Mouse (Mus musculus): ENCODE measurements around the gene Sgcb. TPM values are rescaled to one million over a fixed set of nuclear protein-coding genes. Genes with fewer than 3 reads are reported as not detected.

Sgcb gene
- polyA plus RNA-seq, 1 experiment from 2014 or later = 26.7 TPM

DNA sequence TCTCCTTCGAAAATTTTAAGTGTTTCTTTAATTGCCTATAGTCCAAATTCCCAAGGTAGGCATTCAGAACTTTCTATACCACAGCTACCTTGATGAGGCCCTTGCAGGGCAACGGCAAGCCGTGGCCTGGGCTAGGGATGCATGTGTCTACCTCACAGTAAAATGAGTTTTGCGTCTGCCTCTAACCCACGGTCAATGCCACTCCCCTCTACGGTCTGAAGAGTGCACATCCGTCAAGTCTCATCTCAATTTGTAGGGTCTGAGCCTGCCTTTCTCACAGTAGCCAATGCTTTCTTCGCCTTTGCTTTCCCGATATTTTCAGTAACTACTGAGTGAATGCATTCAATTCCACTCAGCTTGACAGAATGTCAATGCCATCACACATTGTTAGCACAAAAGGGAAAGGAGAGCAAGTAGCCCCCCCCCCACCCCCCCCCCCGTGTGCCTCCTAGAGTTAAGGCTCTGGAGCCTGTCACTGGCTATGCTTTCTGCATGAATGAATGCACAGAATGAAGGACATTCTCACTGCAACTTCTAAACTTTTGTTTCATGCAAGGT is 16.5 kb downstream of the Sgcb start:
- Histone ChIP-seq H3K4me2 (no peak overlapping the region), H3K9ac (no peak overlapping the region), H3K36me3 (no peaks in the 10 kb centered on the region), H3K27me3 (replicated peaks) (no peaks in the 10 kb centered on the region), H3K4me3 (replicated peaks) (no peak overlapping the region), H3K27ac (no peak overlapping the region), H3K9me3 (no peaks in the 10 kb centered on the region), H3K4me1 (no peaks in the 10 kb centered on the region)
- 76% methylated on average over 10 of the region's 10 CpGs for WGBS
- no peak for ATAC-seq (ENCODE audit: insufficient read depth, low FRiP score, low read depth)

DNA sequence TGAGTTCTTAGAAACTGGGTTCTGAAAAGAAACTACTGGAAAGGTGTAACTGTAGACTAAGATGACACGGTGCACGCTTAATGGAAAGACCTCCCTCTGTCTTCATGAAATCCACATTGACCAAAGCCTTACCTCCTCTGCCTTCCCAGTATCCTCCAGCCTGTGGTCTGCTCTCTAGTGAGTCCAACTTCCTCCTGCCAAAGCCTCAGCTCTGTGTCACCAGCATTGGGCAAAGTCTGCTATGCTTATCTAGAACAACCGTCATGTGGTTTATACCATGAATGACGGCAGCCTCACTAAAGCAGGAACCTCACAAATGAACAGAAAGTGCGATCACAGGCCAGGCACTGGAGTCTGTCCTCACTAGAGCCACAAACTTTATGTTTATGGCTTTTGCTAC is 17.4 kb downstream of the Sgcb start:
- Histone ChIP-seq H3K4me3 (replicated peaks) (no peak overlapping the region), H3K36me3 (no peaks in the 10 kb centered on the region), H3K9me3 (no peaks in the 10 kb centered on the region), H3K27me3 (replicated peaks) (no peaks in the 10 kb centered on the region), H3K4me1 (no peaks in the 10 kb centered on the region), H3K9ac (no peak overlapping the region), H3K4me2 (no peak overlapping the region), H3K27ac (no peak overlapping the region)
- peak; percentile 84 for ATAC-seq (ENCODE audit: insufficient read depth, low FRiP score, low read depth)
- 57% methylated on average over 5 of the region's 5 CpGs for WGBS

DNA sequence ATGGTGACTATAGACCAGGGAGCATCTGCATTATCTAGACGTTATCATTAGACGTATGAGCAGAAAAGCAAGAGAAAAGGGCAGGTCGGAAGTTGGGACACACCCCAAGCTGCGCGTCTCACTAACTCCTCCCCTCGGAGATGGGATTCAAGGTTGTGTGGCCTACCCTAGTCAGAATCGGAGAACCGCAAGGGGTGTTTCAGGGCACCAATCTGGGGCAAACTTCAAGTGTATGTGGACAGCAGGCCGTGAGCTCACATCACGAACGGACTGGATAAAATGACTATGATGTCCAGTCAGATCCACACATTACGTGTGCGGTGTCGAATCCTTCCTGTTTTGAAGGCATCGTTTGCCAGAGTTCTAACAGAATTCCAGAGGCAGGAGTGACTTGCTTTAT is 19.6 kb downstream of the Sgcb start:
- no peak overlapping the region for H3K4me3 ChIP-seq (replicated peaks)
- no peak overlapping the region for H3K27ac ChIP-seq
- no peak for ATAC-seq (ENCODE audit: insufficient read depth, low FRiP score, low read depth)
- H3K27me3 ChIP-seq (replicated peaks) = no peaks in the 10 kb centered on the region
- no peak overlapping the region for H3K4me2 ChIP-seq
- H3K36me3 ChIP-seq = no peaks in the 10 kb centered on the region
- 81% methylated on average over 15 of the region's 15 CpGs for WGBS
- no peaks in the 10 kb centered on the region for H3K9me3 ChIP-seq
- H3K9ac ChIP-seq = no peak overlapping the region
- no peaks in the 10 kb centered on the region for H3K4me1 ChIP-seq

DNA sequence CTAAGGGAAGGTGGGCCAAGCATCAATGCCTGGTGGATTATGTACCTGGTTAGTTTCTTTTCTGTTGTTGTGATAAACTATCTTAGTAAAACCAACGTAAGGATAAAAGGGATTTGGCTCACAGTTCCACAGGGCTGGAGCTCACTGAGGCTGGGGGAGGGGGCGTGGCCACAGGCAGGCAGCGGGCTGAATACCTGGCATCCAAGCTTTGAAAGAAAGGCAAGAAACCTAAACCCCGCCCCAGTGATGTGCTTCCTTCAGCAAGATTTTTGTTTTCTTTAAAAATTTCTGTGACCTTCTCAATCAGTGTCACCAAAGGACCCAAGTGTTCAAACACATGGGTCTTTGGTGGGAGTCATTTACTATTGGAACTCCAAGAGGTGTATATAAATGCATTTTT is 20.0 kb downstream of the Sgcb start:
- no peak overlapping the region for H3K4me2 ChIP-seq
- no peaks in the 10 kb centered on the region for H3K4me1 ChIP-seq
- H3K27me3 ChIP-seq (replicated peaks) = no peaks in the 10 kb centered on the region
- WGBS = 54% methylated on average over 4 of the region's 4 CpGs
- no peak overlapping the region for H3K4me3 ChIP-seq (replicated peaks)
- ATAC-seq (ENCODE audit: insufficient read depth, low FRiP score, low read depth) = no peak
- no peaks in the 10 kb centered on the region for H3K36me3 ChIP-seq
- H3K27ac ChIP-seq = no peak overlapping the region
- no peak overlapping the region for H3K9ac ChIP-seq
- H3K9me3 ChIP-seq = no peaks in the 10 kb centered on the region

DNA sequence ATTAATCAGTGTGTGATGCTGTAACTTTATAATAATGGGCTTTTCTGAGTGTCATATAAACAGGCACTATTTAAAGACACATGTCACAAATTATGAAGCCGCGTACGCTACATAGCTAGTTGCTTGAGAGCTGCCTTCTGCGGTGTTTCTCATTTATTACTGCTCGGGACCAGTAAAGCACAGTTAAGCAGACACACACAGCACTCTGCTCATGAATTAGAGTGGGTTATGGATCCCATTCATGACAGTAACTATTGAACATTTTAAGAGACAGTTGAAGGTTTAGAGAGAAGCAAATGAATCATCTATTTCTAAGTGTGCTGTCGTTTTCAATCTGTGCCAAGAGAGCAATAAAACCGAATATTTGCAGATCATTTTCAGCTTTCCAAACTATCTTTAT is 20.7 kb downstream of the Sgcb start:
- no peak for ATAC-seq (ENCODE audit: insufficient read depth, low FRiP score, low read depth)
- H3K4me1 ChIP-seq = no peaks in the 10 kb centered on the region
- H3K27ac ChIP-seq = no peak overlapping the region
- 84% methylated on average over 7 of the region's 7 CpGs for WGBS
- H3K4me2 ChIP-seq = no peak overlapping the region
- no peak overlapping the region for H3K9ac ChIP-seq
- H3K27me3 ChIP-seq (replicated peaks) = no peaks in the 10 kb centered on the region
- no peak overlapping the region for H3K4me3 ChIP-seq (replicated peaks)
- no peaks in the 10 kb centered on the region for H3K36me3 ChIP-seq
- H3K9me3 ChIP-seq = no peaks in the 10 kb centered on the region

DNA sequence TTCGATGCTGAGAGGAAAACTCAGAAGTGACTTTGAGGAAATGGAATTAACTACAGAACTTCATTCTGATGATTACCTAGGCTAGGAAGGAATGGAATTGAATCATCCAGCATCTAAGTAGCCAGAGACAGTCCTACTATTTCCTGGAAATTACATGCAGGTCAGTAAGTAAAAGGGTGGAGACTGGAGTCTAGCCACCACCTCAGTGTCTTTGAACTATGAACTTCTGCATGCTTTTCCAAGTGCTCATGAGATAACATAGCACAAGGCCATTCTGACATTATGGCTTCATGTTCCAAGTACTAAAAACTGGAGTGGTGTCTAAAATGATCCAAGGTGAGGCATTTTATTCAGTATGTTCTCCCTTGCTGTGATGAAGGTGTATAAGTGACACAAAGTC is 22.1 kb downstream of the Sgcb start:
- WGBS = 71% methylated on average over 1 of the region's 1 CpGs
- no peaks in the 10 kb centered on the region for H3K4me1 ChIP-seq

DNA sequence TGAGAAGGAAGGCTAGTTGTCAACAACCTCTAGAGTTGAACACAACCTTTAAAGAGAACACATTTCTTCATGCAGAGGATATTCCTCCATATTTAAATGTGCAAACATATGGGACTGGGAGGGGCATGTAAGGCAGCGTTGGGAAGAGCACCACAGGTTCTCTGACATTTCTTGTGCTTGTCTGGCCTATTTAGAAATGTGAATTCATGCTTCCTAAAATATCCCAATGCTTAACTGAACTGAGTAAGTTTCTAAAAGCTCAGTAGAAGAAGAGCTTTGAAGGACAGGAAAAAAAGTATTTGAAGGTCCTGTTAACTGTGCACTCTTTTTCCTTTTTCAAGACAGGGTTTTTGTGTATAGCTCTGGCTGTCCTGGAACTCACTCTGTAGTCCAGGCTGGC is 28.6 kb downstream of the Sgcb start:
- Histone ChIP-seq H3K4me1 (no peaks in the 10 kb centered on the region), H3K4me2 (no peak overlapping the region), H3K4me3 (replicated peaks) (no peak overlapping the region), H3K36me3 (no peaks in the 10 kb centered on the region), H3K27ac (no peak overlapping the region), H3K27me3 (replicated peaks) (no peaks in the 10 kb centered on the region), H3K9ac (no peak overlapping the region), H3K9me3 (no peaks in the 10 kb centered on the region)
- ATAC-seq (ENCODE audit: insufficient read depth, low FRiP score, low read depth) = no peak
- 79% methylated on average over 1 of the region's 1 CpGs for WGBS

More for the DNA sequence above, 22.1 kb downstream of the Sgcb start:
- no peak overlapping the region for H3K4me3 ChIP-seq (replicated peaks)
- no peaks in the 10 kb centered on the region for H3K36me3 ChIP-seq
- ATAC-seq (ENCODE audit: insufficient read depth, low FRiP score, low read depth) = no peak
- H3K27me3 ChIP-seq (replicated peaks) = no peaks in the 10 kb centered on the region
- no peaks in the 10 kb centered on the region for H3K9me3 ChIP-seq
- H3K9ac ChIP-seq = no peak overlapping the region
- H3K4me2 ChIP-seq = no peak overlapping the region
- H3K27ac ChIP-seq = no peak overlapping the region

DNA sequence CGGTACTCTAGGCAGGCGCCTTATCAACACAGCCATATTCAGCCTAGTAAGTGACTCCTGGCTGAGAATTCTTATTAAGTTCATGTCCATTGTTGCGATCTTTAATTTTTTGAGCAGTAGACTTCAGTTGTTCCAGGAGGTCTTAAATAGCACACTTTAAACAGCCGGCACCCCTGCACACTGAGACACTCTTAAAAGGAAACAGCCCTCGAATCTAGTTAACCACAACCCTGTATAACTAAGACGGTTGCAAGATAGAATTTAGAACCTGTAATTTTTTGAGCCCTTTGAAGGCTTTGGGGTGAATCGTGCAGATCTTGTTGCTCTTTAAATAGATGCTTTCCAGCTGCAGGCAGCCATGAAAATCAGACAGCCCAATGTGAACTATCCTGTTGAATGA is 32.4 kb downstream of the Sgcb start:
- ATAC-seq (ENCODE audit: insufficient read depth, low FRiP score, low read depth) = no peak
- 65% methylated on average over 7 of the region's 7 CpGs for WGBS

DNA sequence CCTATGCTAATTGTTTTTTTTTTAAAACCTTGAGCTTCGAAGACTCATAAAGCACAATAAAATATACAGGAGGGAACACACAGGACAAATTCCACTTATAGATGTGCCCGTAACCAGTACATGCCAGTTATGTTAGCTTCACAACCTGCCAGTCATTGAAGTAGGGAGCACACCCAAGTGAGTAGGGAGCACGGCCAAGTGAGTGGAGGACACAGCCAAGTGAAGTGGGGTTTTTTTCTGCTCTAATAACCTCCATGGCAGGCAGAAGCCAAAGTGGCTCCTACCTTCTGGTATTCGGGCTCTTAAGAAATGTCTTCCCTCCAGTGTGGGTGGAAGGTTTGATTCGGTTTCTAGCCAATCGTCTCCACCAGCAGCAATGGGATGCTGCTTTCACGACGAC is 34.3 kb downstream of the Sgcb start:
- no peak overlapping the region for H3K27ac ChIP-seq
- no peaks in the 10 kb centered on the region for H3K27me3 ChIP-seq (replicated peaks)
- WGBS = 84% methylated on average over 8 of the region's 8 CpGs
- no peaks in the 10 kb centered on the region for H3K36me3 ChIP-seq
- no peak overlapping the region for H3K4me2 ChIP-seq
- H3K4me1 ChIP-seq = no peaks in the 10 kb centered on the region
- H3K4me3 ChIP-seq (replicated peaks) = no peak overlapping the region
- no peak overlapping the region for H3K9ac ChIP-seq
- no peak for ATAC-seq (ENCODE audit: insufficient read depth, low FRiP score, low read depth)
- H3K9me3 ChIP-seq = no peaks in the 10 kb centered on the region

More for the DNA sequence above, 32.4 kb downstream of the Sgcb start:
- Histone ChIP-seq H3K4me2 (no peak overlapping the region), H3K36me3 (no peaks in the 10 kb centered on the region), H3K27me3 (replicated peaks) (no peaks in the 10 kb centered on the region), H3K4me3 (replicated peaks) (no peak overlapping the region), H3K9me3 (no peaks in the 10 kb centered on the region), H3K9ac (no peak overlapping the region), H3K4me1 (no peaks in the 10 kb centered on the region), H3K27ac (no peak overlapping the region)

DNA sequence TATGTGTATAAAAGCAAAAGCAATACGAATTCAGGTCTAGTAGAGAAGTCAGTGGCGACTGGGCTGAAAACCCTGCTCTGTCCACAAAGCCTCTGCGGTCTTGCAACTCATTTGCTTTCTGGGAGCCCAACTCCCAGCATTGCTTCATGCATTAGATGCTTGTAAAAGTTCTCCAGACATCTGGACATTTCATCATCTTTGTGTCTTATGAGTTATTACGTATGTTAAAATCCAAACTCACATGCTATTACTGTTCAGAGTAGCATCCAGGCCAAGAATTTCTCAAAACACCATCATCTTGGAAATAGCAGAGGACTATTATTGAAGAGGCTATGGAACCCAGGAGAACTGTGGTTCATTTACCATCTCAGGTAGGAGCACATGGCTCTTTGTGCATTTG is 36.5 kb downstream of the Sgcb start:
- Histone ChIP-seq H3K4me3 (replicated peaks) (no peak overlapping the region), H3K36me3 (no peaks in the 10 kb centered on the region), H3K4me1 (no peaks in the 10 kb centered on the region), H3K9me3 (no peaks in the 10 kb centered on the region), H3K9ac (no peak overlapping the region), H3K27me3 (replicated peaks) (no peaks in the 10 kb centered on the region), H3K4me2 (no peak overlapping the region), H3K27ac (no peak overlapping the region)
- no peak for ATAC-seq (ENCODE audit: insufficient read depth, low FRiP score, low read depth)
- WGBS = 91% methylated on average over 4 of the region's 4 CpGs

DNA sequence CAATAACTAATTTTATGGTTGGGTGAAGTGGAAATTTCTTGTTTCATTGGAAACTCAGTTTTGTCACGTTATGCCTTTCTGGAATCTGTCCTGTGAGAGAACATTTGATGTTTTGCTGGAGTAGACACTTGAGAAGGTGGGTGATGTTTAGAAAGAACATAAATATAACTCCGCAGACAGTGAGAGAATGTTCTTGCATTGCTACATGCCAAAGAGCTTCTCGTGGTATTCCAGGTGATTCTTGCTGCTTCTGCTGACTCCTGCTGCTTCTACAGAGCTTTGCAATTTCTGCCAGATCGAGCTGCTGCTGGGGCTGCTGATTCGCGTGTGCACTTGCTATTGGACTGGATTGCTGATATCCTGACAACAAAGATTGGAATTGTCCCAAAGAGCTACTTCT is 42.6 kb downstream of the Sgcb start:
- H3K4me1 ChIP-seq = no peaks in the 10 kb centered on the region
- H3K4me2 ChIP-seq = no peak overlapping the region
- no peak for ATAC-seq (ENCODE audit: insufficient read depth, low FRiP score, low read depth)
- H3K36me3 ChIP-seq = no peaks in the 10 kb centered on the region
- H3K27me3 ChIP-seq (replicated peaks) = no peaks in the 10 kb centered on the region
- H3K27ac ChIP-seq = no peak overlapping the region
- WGBS = 79% methylated on average over 6 of the region's 6 CpGs
- H3K9me3 ChIP-seq = no peaks in the 10 kb centered on the region
- no peak overlapping the region for H3K9ac ChIP-seq
- no peak overlapping the region for H3K4me3 ChIP-seq (replicated peaks)

DNA sequence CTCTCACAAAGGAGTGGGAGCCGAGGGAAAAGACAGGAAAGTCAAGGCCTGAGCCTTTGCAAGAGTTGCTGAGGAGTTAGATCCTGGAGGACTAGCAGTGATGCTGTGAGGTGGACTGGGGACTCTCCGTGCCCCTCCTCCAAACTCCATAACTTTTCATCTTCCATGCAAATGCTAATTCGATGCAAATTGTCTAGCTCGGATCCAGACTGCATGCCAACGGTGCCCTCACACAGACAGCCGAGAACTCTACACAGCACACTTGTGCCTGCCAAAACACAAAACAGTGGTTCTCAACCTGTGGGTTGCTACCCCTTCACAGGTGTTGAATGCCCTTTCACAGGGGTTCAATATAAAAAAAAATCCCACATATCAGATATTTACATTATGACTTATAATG is 43.0 kb downstream of the Sgcb start:
- H3K4me1 ChIP-seq = no peaks in the 10 kb centered on the region
- no peak overlapping the region for H3K27ac ChIP-seq
- H3K4me3 ChIP-seq (replicated peaks) = no peak overlapping the region
- no peak overlapping the region for H3K4me2 ChIP-seq
- no peaks in the 10 kb centered on the region for H3K9me3 ChIP-seq
- 91% methylated on average over 6 of the region's 6 CpGs for WGBS
- H3K27me3 ChIP-seq (replicated peaks) = no peaks in the 10 kb centered on the region
- no peak for ATAC-seq (ENCODE audit: insufficient read depth, low FRiP score, low read depth)
- H3K9ac ChIP-seq = no peak overlapping the region
- no peaks in the 10 kb centered on the region for H3K36me3 ChIP-seq

DNA sequence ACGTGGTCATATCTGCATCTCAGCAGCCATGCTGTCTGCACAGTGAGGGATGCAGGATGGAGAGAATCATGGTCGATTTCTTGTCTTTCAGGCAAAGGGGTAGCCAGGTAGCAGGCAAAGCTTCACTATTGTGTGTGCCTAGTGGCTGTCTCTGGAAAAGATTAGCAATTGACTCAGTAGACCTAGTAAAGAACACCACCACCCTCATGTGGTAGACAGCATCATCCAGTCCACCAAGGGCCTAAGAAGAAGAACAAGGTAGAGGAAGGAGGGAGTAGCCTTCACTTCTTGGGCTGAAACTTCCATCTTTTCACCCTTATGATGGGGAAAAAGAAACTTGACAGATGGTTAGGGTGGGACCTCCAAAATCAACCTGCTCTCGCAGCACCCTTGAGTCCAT is 44.7 kb downstream of the Sgcb start:
- no peak overlapping the region for H3K9ac ChIP-seq
- H3K9me3 ChIP-seq = no peaks in the 10 kb centered on the region
- no peak overlapping the region for H3K27ac ChIP-seq
- WGBS = 72% methylated on average over 3 of the region's 3 CpGs
- H3K4me2 ChIP-seq = no peak overlapping the region
- H3K4me3 ChIP-seq (replicated peaks) = no peak overlapping the region
- no peak for ATAC-seq (ENCODE audit: insufficient read depth, low FRiP score, low read depth)
- no peaks in the 10 kb centered on the region for H3K27me3 ChIP-seq (replicated peaks)
- H3K36me3 ChIP-seq = no peaks in the 10 kb centered on the region
- no peaks in the 10 kb centered on the region for H3K4me1 ChIP-seq

Measured in stomach, embryonic 15.5 days (tissue).